Mouse (Mus musculus) megakaryocyte, embryonic 14.5 days (primary cell): ENCODE results near the gene 4933411K16Rik. TPM values are rescaled to one million over a fixed set of nuclear protein-coding genes. Genes with fewer than 3 reads are reported as not detected.
A peak's percentile ranks its signal among the peaks of the same experiment; 100 is the strongest.

Source experiments
- H3K27me3 ChIP-seq: replicated peaks from 2 replicates; pipeline ENCODE3; 2012; ENCODE audit warnings: inconsistent platforms
- H3K36me3 ChIP-seq: replicated peaks from 2 replicates; pipeline ENCODE3; 2012; ENCODE audit warnings: low read length, inconsistent platforms, mixed read lengths
- H3K4me1 ChIP-seq: 2 replicates; pipeline ENCODE4 v1.6.1; 2012; ENCODE audit warnings: inconsistent platforms
- H3K4me3 ChIP-seq: replicated peaks from 2 replicates; pipeline ENCODE3; 2012; ENCODE audit warnings: moderate library complexity, mild to moderate bottlenecking, inconsistent platforms
- H3K9me3 ChIP-seq: 2 replicates; pipeline ENCODE4 v1.6.1; 2012; ENCODE audit warnings: inconsistent platforms
- FLI1 ChIP-seq: IDR thresholded peaks from 2 replicates; pipeline ENCODE4 v1.6.1; 2012; ENCODE audit warnings: low read length, inconsistent platforms, mixed read lengths
- GATA1 ChIP-seq: IDR thresholded peaks from 3 replicates; pipeline ENCODE4 v1.6.1; 2012; ENCODE audit warnings: mixed read lengths, low read length, inconsistent platforms, borderline replicate concordance
- polyA plus RNA-seq: library from polyadenylated mRNA; stranded (reverse); fragments of >175 nt; gene quantifications from 2 replicates; pipeline ENCODE4 v1.2.3, GENCODE M21; 2012; ENCODE audit warnings: low replicate concordance; ENCODE audit not compliant: insufficient read depth

The 4933411K16Rik gene
- polyA plus RNA-seq, 1 experiment, result not detected

- H3K9me3 ChIP-seq, result no peaks in the 10 kb centered on the region
- no peak overlapping the region for H3K4me3 ChIP-seq
- peaks cover 22% of the 10 kb centered on the region for H3K36me3 ChIP-seq
- TF ChIP-seq GATA1 (no peak), FLI1 (no peak)
- H3K27me3 ChIP-seq, result peaks cover 9% of the 10 kb centered on the region
- H3K4me1 ChIP-seq, result peaks cover 71% of the 10 kb centered on the region
These were observed 35.8 kb upstream of the 4933411K16Rik start for GRCm38 (mm10) chr19:42016251-42016650.

DNA sequence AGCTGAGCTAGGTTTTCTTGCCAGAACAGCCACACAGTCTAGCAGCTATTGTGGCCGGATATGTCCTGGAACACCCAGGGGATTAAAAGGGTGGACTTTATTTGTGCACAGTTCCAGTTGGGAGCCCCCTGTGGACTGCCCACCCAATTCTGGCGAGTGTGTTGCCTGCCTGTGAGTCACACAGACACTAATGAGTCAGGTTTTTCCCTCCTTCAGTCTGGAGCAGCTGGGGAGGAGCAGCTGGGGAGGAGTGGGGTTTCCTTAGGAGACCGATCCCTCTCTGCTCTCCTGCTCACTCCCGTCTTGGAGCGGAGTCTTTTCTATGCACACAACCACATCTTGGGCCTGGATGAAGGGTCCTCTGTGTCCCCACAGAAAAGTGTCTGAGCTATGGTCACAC lies 35.2 kb upstream of the 4933411K16Rik start:
- Histone ChIP-seq H3K27me3 (peaks cover 6% of the 10 kb centered on the region), H3K4me3 (no peak overlapping the region), H3K4me1 (peaks cover 76% of the 10 kb centered on the region), H3K36me3 (peaks cover 20% of the 10 kb centered on the region), H3K9me3 (no peaks in the 10 kb centered on the region)
- no peak for TF ChIP-seq FLI1
- no peak for TF ChIP-seq GATA1

- no peak for TF ChIP-seq GATA1
- TF ChIP-seq FLI1, result no peak
- H3K4me1 ChIP-seq, result peaks cover 84% of the 10 kb centered on the region
- H3K4me3 ChIP-seq, result peak overlapping the region; percentile 71
- peaks cover 22% of the 10 kb centered on the region for H3K36me3 ChIP-seq
- H3K9me3 ChIP-seq, result no peaks in the 10 kb centered on the region
- peaks cover 4% of the 10 kb centered on the region for H3K27me3 ChIP-seq
These were observed 34.4 kb upstream of the 4933411K16Rik start for GRCm38 (mm10) chr19:42017399-42018247.

GRCm38 (mm10) chr19:42019011-42019522 lies 33.0 kb upstream of the 4933411K16Rik start:
- H3K36me3 ChIP-seq, result peaks cover 20% of the 10 kb centered on the region
- H3K9me3 ChIP-seq, result no peaks in the 10 kb centered on the region
- peaks cover 98% of the 10 kb centered on the region for H3K4me1 ChIP-seq
- TF ChIP-seq GATA1 (no peak), FLI1 (no peak)
- H3K4me3 ChIP-seq, result peak overlapping the region; percentile 38
- H3K27me3 ChIP-seq, result no peaks in the 10 kb centered on the region

- TF ChIP-seq GATA1, result no peak
- TF ChIP-seq FLI1, result no peak
- H3K27me3 ChIP-seq, result peaks cover under 1% of the 10 kb centered on the region
- peak overlapping the region; percentile 82 for H3K4me3 ChIP-seq
- no peaks in the 10 kb centered on the region for H3K9me3 ChIP-seq
- H3K36me3 ChIP-seq, result peaks cover 18% of the 10 kb centered on the region
- peaks cover 90% of the 10 kb centered on the region for H3K4me1 ChIP-seq
These were observed 30.1 kb upstream of the 4933411K16Rik start for GRCm38 (mm10) chr19:42021681-42022541.

- peaks cover 3% of the 10 kb centered on the region for H3K27me3 ChIP-seq
- peaks cover 87% of the 10 kb centered on the region for H3K4me1 ChIP-seq
- peaks cover 18% of the 10 kb centered on the region for H3K36me3 ChIP-seq
- TF ChIP-seq GATA1 (no peak), FLI1 (no peak)
- H3K9me3 ChIP-seq, result no peaks in the 10 kb centered on the region
- H3K4me3 ChIP-seq, result peak overlapping the region; percentile 82
These were observed 29.6 kb upstream of the 4933411K16Rik start for GRCm38 (mm10) chr19:42022542-42022848.

- Histone ChIP-seq H3K27me3 (peaks cover 5% of the 10 kb centered on the region), H3K4me3 (peak overlapping the region; percentile 72), H3K4me1 (peaks cover 55% of the 10 kb centered on the region), H3K36me3 (peaks cover 10% of the 10 kb centered on the region), H3K9me3 (no peaks in the 10 kb centered on the region)
- no peak for TF ChIP-seq GATA1
- no peak for TF ChIP-seq FLI1
These were observed 25.9 kb upstream of the 4933411K16Rik start for GRCm38 (mm10) chr19:42026158-42026557.

DNA sequence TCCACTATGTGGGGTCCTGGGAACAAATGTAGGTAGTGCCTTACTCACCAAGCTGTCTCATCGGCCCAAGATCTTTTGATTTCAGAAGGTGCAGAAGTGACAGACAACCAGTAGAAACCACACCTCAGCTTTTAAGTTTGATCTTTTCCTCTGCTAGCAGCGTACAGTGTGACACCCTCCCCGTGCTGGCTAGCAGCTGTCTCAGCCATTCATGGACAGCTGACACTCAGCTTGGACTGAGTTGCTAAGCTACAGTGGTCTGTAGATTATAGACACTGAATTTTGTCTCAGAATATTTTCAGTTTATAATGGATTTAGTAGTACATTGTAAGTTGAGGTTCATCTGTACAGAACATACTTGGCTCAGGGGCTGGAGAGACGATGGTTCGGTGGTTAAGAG lies 20.9 kb upstream of the 4933411K16Rik start:
- H3K27me3 ChIP-seq, result peaks cover 5% of the 10 kb centered on the region
- peaks cover 40% of the 10 kb centered on the region for H3K36me3 ChIP-seq
- no peak overlapping the region for H3K4me3 ChIP-seq
- H3K9me3 ChIP-seq, result no peaks in the 10 kb centered on the region
- peaks cover 40% of the 10 kb centered on the region for H3K4me1 ChIP-seq
- TF ChIP-seq GATA1 (no peak), FLI1 (no peak)

GRCm38 (mm10) chr19:42033611-42034010 lies 18.4 kb upstream of the 4933411K16Rik start:
- Histone ChIP-seq H3K4me3 (no peak overlapping the region), H3K36me3 (peaks cover 40% of the 10 kb centered on the region), H3K27me3 (peaks cover 11% of the 10 kb centered on the region), H3K4me1 (peaks cover 30% of the 10 kb centered on the region), H3K9me3 (no peaks in the 10 kb centered on the region)
- TF ChIP-seq FLI1 (no peak), GATA1 (no peak)
